Mouse (Mus musculus) cerebellum, adult (tissue): Measurements from ENCODE around the gene Gm49027.
A peak's percentile ranks its signal among the peaks of the same experiment; 100 is the strongest.
"Not testable (repeated sequence)": the region's sequence is repeated elsewhere in the genome, so short reads cannot be mapped to it uniquely, and the experiment has no call there.

ENCODE experiments used
- ATAC-seq: cut with Nextera tagmentation; 2 replicates; pipeline ENCODE4 v1.9.2; 2017; ENCODE audit warnings: mild to moderate bottlenecking, moderate library complexity, mixed read lengths; ENCODE audit not compliant: insufficient number of reproducible peaks, low FRiP score, low TSS enrichment

The Gm49027 gene

DNA sequence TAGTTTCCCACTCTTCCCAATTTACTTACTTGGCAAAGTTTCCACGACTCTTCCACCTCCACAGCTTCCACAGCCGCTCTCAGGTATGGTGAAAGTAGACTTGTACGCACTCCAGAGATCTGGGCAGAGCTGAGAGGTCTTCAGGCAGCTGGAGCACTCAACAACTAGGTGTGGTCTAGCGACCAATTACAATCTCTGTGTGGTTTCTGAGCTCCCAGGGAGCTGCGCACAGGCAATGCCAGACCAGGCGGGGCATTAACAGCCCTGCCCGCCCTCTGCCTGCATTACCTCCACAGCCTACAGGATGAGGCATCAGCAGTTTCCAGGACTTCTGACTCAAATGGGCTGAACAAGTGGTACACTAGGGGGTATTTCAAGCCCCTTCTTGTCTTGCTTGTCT, at the start of gene Gm49027:
Gene Gm49027, minus strand, starts transcription at position 208 of the 400 bp plus-strand sequence.
- ATAC-seq = no peak

DNA sequence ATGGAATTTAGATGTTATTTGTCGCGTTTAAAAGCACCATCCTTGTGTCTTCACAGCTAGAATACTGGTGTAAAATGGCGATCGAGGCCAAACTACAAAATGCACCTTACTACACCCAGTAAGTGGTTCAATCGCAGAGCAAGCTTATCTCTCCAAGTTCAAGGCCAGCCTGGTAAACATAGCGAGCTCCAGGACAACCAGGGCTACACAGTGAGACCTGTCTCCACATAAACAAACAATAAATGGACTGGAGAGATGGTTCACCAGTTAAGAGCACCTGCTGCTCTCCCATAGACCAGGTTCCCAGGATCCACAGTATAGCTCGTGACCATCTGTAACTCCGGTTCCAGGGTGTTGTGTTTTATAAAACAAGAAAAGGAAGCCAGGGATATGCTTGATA, 48.1 kb upstream of the Gm49027 start:
- ATAC-seq = no peak

DNA sequence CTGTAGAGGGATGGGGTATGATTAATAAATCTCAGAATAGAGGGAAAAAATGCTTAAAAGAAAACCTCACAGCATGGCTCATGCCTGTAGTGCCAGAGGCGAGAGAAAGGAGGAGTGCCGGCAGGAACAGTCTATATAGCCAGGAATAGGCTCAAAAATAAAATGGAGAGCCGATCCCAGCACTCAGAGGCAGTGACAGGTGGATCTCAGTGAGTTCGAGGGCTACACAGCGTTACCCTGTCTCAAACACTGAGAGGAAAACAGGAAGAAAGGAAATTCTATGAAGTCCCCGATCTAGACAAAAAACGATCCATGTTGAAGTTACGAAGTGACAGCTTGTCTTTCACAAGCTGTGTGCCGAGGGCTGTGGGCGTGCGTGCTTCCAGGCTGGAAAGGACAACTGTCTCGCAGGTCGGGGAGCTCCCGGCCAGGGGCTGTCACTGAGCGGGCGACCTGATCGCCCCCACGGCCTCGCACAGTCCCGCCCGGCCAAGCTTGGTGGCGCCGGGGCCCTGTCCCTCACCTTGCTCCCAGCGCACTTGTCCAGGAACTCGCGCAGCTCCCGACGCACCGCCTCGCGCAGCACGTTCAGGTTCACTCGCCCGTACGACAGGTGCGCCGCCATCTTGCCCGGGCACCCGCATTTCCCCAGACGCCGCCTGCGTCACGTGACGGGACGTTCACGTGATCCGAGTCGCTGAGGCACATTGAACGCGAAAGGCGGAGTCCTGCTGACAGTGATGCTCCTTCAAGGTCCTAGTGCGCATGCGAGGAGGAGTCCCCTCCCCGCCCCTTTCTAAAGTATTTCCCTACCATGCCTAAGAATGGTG, 47.3 kb upstream of the Gm49027 start, which contains the start of gene Vps33a:
Gene Vps33a, minus strand, starts transcription at position 682 of the 830 bp plus-strand sequence.
- peak; percentile 80 for ATAC-seq

DNA sequence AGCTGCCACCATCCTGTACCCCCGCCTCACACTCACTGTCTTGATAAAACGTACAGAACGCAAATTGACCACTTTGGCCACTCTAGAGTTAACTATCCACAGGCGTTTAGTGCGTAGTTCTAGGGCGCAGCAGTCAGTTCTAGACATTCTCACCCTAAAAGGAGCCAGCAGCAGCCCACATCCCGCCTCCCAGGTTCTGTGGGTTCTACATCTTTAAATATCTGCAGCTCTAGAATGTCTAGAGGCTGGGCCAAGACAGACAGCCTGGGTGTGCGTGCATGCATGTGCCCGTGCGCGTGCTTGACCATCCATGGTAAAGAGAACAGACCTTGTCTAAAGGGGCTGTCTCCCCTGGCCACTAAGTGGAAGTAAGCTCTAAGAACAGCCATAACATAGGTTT, 35.8 kb upstream of the Gm49027 start:
- ATAC-seq = no peak

DNA sequence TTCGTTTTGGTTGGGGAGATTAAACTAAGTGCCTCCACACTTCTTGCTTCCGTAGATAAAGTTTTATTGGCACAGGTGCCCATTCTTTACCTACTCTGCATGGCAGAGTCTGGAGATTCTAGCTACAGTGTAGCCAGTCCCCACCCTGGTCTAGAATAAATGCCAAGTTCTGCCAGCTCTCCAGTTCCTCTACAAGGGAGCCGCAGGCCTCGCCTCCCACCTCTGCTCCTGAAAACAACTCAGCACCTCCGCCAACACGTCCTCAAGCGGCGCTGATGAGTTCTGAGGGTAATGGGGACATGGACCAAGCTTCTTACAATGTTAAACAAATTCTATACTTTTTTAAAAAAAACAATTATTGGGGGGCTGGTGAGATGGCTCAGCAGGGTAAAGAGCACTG, 34.3 kb upstream of the Gm49027 start:
- ATAC-seq = no peak

DNA sequence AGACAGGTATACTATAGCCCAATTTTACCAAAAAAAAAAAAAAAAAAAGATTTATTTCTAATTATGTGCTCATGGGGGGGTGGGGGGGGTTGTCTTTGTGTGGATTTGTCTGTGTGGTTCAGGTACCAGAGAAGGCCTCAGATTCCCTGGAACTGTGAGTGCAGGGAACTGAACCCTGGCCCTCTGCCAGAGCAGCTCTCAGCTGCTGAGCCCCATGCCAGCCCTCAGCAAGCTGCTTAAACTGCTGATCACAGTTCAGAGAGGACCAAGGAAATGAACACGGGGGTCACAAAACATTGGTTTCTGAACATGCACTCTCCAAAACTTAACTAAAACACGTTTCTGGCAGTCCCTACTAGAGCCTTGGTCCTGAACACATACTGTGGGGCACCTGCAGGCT, 31.2 kb upstream of the Gm49027 start:
- ATAC-seq = no peak

DNA sequence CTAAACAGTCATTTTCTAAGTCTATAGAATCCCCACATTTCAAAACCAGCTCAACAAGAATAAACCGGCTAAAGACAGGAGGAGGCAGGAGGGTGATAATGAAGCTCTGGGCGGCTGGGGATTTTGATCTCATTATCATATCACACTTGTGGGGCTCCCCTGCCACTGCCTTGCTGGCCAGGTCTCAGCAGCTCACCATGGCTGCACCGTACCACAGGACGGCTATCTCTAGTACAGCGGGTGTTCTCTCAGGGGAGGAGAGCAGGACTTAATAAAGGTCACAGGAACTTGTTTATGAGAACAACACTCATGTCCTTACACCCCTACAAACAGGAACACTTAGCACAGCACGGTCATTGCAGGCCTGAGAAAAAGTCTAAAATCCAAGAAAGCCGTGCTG, 30.4 kb upstream of the Gm49027 start:
- ATAC-seq = no peak

DNA sequence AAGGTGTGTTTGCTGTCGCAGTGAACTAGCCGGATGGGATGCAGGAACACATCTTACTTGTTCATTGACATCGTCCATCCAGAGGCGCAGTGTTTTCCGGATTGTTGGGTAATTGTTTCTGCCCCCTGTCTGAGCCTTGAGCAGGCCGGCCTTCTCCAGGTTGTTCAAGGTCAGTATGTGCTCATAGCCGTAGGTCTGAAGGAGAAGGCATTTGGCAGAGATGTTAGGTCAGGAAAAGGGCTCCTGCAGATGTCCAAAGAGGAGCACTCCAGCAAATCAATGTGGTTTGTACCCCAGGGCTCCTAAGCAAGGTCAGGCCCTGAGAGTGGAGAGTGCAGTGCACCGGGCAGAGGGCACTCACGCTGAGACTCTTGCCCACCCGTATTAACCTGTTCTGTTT, 8.5 kb upstream of the Gm49027 start:
- ATAC-seq = no peak

DNA sequence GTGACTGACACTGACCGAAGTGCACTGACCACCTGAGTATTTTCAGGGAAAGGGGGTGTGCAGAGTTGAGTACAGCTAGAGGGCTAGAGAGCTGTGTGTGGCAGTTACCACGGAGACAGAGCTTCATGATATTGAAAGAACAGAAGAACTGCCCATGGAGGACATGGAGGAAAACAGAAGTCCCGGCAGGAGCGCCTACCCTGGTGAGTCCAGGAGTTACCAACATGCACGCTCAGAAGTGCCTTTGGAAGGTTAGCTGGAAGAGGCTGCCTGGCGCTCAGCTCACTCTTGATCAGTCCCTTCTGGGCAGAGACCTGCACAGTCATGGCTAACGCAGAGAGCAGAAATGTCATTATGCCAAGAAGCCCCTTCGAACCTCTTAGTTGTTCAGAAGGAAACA, 4.8 kb upstream of the Gm49027 start:
- no peak for ATAC-seq

DNA sequence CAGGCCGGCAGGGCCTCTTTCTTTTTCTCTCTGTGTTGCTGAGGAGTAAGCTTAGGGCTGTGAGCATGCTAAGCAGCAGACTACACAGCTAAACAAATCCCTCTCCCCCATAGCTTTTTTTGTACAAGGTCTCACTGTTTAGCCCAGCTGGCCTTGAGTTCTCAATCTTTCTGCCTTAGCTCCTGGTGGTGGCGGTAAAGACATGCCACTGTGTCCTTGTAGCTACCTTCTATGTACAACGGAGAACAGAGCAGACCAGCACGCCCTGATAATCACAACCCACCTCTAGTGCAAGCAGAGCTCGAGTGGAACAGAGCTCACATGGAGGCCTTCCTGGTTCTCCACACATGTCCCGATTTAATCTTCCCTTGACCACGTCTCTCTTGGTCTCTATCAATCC, 3.4 kb upstream of the Gm49027 start:
- no peak for ATAC-seq

DNA sequence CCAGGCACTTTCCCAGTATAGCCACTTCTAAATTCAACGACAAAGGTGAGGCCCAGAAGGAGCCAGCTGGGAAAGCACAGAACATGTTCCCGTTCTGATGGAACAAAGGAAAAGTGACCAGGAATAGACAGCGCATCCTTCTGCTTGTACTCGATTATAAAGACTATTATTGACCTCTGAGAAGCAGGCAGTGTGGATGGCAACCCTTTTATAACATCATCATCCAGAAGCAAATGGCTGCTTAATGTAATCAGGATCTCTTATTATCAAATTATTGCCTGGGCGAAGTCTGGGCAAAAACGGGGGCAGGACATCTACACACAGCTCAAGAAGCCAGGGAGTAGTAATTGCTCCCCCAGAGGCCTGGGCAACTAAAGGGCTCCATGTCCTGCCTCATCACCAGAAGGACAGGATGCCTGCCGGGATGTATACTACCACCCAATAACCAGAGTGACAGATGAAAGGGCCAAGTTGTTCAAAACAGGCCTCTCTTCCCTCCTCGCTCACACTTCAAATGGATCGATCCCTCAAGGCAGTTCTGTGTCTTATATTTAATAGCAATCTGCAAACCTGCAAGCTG, 718 bp upstream of the Gm49027 start:
- ATAC-seq = no peak

DNA sequence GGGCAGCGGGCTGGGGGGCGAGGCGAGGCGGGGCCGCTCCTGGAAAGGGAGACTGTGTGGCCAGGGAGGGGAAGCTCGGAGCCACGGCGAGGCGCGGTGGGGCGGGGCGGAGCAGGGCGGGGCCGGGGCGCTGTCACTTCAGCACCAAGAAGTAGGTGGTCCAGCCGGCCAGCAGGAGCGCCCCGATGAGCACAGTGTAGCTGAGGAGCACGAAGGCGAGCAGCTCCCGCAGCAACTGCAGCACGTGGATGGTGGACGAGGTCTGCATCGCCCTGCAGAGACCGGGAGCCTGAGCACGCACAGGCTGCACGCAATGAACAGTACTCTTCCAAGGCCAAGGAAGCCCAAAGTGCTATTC, 916 bp downstream of the Gm49027 start:
- no peak for ATAC-seq

DNA sequence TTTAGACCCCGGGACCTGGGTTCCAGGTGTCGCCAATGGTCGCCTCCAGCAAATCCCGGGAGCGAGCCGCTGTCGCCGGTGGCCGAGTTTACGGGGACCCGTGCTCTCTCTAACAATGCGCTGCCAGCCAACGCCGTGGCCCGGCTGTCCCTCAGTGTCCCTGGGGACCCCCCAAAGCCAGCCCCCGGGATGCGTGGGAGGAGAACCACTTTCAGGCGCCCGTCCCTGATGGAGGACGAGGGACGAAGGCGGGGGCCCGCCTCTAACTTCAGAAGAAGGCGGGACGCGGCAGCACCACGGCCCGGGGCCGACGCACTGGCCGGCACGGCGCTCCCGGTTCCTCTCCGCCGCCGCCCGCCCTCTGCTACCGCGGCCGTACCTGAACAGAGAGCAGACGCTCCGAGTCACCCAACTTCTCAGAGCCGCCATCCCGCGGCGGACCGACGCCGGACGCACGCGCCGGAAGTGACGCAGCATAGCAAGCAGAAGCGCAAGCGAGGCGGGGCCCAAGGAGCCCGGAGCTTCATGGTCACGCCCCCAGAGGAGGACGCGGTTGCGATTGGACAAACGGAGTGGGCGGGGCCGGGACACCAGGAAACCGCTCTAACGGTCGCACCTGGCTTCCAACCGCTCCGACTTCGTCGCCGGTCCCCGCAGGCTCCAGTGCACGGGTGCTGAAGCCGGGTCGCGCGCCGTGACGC, 1.4 kb downstream of the Gm49027 start, which contains the start of gene Diablo:
Gene Diablo, minus strand, starts transcription at position 485 of the 701 bp plus-strand sequence.
- ATAC-seq = peak; percentile 96

DNA sequence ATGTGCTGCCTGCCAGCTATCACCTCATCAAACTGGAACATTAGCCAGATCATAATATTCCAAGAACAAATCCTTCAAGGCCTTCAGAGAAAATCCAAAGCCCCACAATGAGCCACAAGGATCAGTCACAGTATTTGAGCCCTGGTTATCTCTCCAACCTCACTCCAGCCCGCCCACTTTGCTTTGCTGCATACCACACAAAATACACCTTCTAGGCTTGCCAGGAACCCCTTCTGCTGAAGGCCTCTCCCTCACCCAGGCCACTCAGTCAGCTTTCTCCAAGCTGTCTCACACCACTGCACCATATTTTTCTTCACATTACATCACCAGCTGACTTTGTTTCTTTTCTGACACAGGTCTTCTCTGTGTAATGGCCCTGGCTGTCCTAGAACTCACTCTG, 3.1 kb downstream of the Gm49027 start:
- no peak for ATAC-seq

DNA sequence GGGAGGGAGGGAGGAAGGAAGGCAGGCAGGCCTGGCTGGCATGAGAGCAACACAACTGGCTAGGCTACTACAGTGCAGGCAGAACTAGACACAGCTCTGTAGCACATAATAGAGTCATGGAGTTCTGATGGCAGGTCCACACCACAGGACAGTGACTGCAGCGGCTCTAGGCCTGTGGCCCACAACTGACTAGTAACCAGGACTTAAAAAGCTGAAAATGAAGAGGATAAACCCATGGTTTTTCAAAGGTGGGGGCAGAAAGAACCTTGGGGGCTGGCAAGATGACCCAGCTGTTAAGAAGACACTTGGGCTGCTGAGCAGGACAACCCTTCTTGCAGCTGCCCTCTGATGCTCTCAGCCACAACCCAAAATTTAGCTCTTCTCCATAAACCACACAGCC, 3.7 kb downstream of the Gm49027 start:
- ATAC-seq = no peak

DNA sequence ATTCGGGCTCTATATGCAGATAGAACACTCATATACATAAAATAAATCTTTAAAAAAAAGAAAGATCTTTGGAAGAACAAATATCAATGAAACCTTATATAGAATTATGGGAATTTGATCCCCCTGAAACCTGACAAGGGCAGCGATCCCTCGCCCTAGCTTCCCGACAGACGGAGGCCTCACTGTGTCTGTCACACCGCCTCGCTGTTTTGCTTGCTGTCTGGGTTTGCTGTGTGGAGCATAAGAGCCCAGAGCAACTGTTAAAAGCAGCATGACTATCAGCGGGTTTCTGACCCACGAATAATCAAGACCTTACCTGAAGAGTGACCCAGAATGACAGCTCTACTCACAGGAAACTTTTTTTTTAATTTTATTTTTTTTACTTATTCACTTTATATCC, 4.6 kb downstream of the Gm49027 start:
- no peak for ATAC-seq

DNA sequence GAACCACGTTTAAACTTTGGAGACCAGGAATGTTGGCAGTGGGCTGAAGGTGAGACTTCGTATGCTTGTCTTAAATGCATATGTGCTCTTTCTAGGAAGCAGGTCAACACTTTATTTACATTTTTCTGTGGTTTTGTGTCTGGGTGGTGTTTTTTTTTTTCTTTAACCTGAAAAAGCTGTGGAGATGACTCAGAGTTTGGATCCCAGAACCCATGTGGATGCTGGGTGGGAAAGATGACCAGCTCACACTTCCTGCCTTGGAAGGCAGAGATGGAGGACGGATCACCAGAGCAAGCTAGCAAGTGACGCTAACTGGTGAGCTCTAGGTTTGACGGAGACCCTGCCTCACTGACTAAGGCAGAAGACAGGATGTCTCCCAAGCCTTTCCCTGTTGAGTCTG, 10.4 kb downstream of the Gm49027 start:
- no peak for ATAC-seq

DNA sequence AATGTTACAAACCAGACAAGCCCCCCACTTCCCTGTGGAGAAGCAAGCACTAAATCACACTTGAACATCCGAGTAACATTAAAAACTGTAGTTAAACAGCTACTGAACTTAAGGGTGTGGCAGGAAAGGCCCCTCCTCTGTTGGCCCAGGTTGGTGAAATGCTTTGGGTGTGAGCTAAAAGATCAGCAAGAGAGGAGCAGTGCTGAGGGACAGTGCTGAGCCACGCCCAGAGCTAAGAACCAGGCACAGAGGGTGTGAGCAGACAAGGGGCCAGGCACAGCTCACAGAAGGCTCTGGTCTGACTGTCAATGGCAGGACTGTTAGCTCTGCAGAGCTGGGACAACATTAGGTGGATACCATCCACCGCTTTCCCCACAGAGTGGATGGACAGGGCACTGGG, 13.2 kb downstream of the Gm49027 start:
- ATAC-seq = no peak

DNA sequence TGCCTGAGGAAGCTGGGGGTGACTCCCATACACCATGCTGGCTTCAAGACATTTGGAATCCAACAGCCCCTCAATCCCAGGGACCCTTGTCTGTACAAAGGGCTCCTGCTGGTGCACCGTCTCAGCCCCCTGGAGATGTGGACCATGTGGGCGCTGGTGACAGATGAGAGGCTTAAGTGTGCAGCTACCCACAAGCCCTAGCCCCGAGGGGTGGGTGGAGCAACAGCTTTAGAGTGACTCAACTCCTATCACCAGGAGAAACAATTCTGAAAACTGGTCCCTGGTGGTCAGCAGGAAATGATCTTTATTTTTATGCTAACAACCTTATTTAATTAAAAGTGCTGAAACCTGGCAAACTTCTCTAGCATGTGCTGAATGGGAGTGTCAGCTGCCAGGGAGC, 13.9 kb downstream of the Gm49027 start:
- ATAC-seq = not testable (repeated sequence)

DNA sequence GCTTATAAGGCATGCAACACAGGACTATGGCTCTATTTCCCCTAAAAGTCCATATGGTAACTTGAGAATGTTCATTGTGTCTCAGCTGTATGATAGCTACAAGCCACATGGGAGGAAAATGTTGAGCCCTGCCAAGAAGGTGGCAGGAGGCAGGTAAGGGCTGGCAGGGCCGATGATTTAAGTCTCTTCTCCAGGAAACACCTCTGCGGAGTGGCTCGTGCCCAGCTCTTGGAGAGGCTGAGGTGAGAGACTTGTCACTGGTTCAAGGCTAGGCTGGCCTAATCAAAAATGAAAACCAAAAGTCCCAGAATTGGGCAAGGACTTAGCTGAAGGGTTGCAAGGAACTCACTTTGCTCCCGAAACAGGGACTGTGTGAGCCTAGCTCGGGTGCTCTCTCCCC, 15.1 kb downstream of the Gm49027 start, which contains the start of gene B3gnt4:
Gene B3gnt4, plus strand, starts transcription at position 301 of the 400 bp plus-strand sequence.
- ATAC-seq = no peak

DNA sequence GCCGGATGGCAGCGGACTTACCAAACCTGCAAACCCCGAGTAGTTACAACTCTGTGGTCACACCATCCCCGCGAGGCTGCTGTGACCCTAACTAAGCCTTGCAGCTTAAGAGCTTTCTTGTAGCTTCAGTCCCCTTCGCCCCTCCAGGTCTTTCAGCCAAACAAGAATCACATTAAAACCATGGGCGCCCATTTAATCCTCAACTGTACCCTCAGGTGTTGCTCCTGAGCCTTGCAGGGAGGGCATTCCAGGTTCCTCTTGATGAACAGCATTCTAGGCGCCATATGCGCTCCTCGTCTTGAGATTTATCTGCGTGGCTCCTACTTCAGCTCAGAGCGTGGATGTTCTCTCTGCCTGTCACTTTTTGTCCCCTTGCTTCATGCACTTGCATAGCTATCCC, 16.4 kb downstream of the Gm49027 start:
- no peak for ATAC-seq
